In the genomic region with DNA sequence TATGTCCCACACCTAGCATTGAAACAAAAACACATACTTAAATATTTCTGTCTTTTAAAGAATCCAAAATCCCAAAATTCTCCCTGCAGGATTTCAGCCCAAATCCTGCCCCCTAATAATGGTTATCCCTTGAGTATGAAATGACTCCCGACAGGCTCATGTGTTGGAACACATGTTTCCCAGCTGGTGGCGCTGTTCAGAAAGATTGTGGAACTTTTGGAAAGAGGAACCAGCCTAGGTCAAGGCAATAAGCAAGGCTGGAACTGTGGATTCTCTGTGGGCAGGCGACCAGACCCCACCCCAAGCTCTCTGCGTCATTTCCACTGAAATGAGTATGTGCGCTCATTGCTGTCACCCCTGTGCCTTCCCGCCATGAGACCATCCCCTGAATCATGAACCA, we compare ENCODE assay signal across 10 mouse cellular contexts. TPM values are rescaled to one million over a fixed set of nuclear protein-coding genes. Genes with fewer than 3 reads are reported as not detected.
DNase-seq lines count a peak whose midpoint lies in the region; ATAC-seq lines count a peak whose summit lies in the region.
"Had no signal": no experiment of that assay in that cellular context is flagged by ENCODE, and none has a peak within 500 bp of the region (broad histone marks: within the 10 kb centered on the region; RNA-seq: fewer than 3 reads in every experiment).

No protein-coding gene starts in this region.

- H3K27ac ChIP-seq in forebrain, embryonic 14.5 days (ENCODE audit: low read depth, low read length): no peak overlapping the region
- no peak overlapping the region for H3K27ac ChIP-seq in forebrain, embryonic 16.5 days (ENCODE audit: low read length)
- H3K27ac ChIP-seq: limb, embryonic 12.5 days had no signal

- H3K27me3 ChIP-seq in forebrain, embryonic 14.5 days (replicated peaks; ENCODE audit: control insufficient read depth, insufficient read depth, low read length): no peaks in the 10 kb centered on the region
- no peaks in the 10 kb centered on the region for H3K27me3 ChIP-seq in forebrain, embryonic 16.5 days (replicated peaks; ENCODE audit: control insufficient read depth, insufficient read depth, low read length)
- H3K27me3 ChIP-seq in splenic B cell, adult 2 months (ENCODE audit: control insufficient read depth, insufficient read depth, low read length, poor library complexity, severe bottlenecking): no peaks in the 10 kb centered on the region
- H3K27me3 ChIP-seq: limb, embryonic 12.5 days had no signal

- 86% methylated on average over 6 of the region's 6 CpGs for WGBS in forebrain, embryonic 14.5 days
- WGBS in forebrain, embryonic 16.5 days: 86% methylated on average over 6 of the region's 6 CpGs

- no peak overlapping the region for H3K4me2 ChIP-seq in forebrain, embryonic 14.5 days (ENCODE audit: low read length)
- H3K4me2 ChIP-seq in forebrain, embryonic 16.5 days (ENCODE audit: low read length): no peak overlapping the region
- H3K4me2 ChIP-seq: limb, embryonic 12.5 days had no signal

- H3K9me3 ChIP-seq in forebrain, embryonic 14.5 days (replicated peaks; ENCODE audit: control insufficient read depth, low read length): no peaks in the 10 kb centered on the region
- H3K9me3 ChIP-seq in forebrain, embryonic 16.5 days (ENCODE audit: control insufficient read depth, low read length): no peaks in the 10 kb centered on the region
- H3K9me3 ChIP-seq: limb, embryonic 12.5 days had no signal

- no peaks in the 10 kb centered on the region for H3K4me1 ChIP-seq in forebrain, embryonic 14.5 days (ENCODE audit: control insufficient read depth, insufficient read depth, low read length)
- no peaks in the 10 kb centered on the region for H3K4me1 ChIP-seq in forebrain, embryonic 16.5 days (replicated peaks; ENCODE audit: control insufficient read depth, insufficient read depth, low read length)
- H3K4me1 ChIP-seq: limb, embryonic 12.5 days had no signal

- H3K9ac ChIP-seq in forebrain, embryonic 14.5 days (ENCODE audit: low read length): no peak overlapping the region
- no peak overlapping the region for H3K9ac ChIP-seq in forebrain, embryonic 16.5 days (replicated peaks; ENCODE audit: low read depth, low read length)
- H3K9ac ChIP-seq: limb, embryonic 12.5 days had no signal

- ATAC-seq in forebrain, embryonic 14.5 days: no peak
- no peak for ATAC-seq in forebrain, embryonic 16.5 days
- no peak for ATAC-seq in megakaryocyte-erythroid progenitor cell, adult 5-6 weeks (replicated peaks; ENCODE audit: low FRiP score, low TSS enrichment, poor library complexity, severe bottlenecking)
- ATAC-seq: intestine, embryonic 16.5 days had no signal

- peak; percentile 14 for DNase-seq in forebrain, embryonic 14.5 days (ENCODE audit: low spot score)
- peak; percentile 6 to 23 for DNase-seq in lung, adult 18-20 months
- DNase-seq in lung, postnatal 25 days (ENCODE audit: low spot score): no peak
- peak; percentile 34 for DNase-seq in c-Kit-positive CD71-negative TER-119-negative erythroid progenitor cells, embryonic 14.5 days (ENCODE audit: low read depth)
- DNase-seq in splenic B cell, adult 2 months (ENCODE audit: low read depth, low spot score): peak; percentile 32
- DNase-seq in layer of hippocampus, adult 9-11 months: no peak

- H3K36me3 ChIP-seq in forebrain, embryonic 14.5 days (ENCODE audit: control insufficient read depth, insufficient read depth, low read length): peaks cover 35% of the 10 kb centered on the region
- peaks cover 28% of the 10 kb centered on the region for H3K36me3 ChIP-seq in forebrain, embryonic 16.5 days (ENCODE audit: control insufficient read depth, insufficient read depth)
- peaks cover 4% of the 10 kb centered on the region; the same call in 1 of the 2 replicates for H3K36me3 ChIP-seq in splenic B cell, adult 2 months (ENCODE audit: control insufficient read depth, insufficient read depth, low read length, poor library complexity, severe bottlenecking)

- no peak overlapping the region for H3K4me3 ChIP-seq in forebrain, embryonic 14.5 days (ENCODE audit: low read depth, low read length)
- no peak overlapping the region for H3K4me3 ChIP-seq in forebrain, embryonic 16.5 days (replicated peaks; ENCODE audit: low read length)
- H3K4me3 ChIP-seq: limb, embryonic 12.5 days had no signal

RNA-seq across cellular contexts. Expression of a gene that starts 20.1 kb away (rescaled TPM):
- 49.7 and 51.4 TPM in 2 replicates for polyA plus RNA-seq in forebrain, embryonic 14.5 days (2014; fragmentation: Nextera tagmentation; extraction: Ambion mirVana)
- polyA plus RNA-seq in forebrain, embryonic 16.5 days (2015; fragmentation: Nextera tagmentation; extraction: Ambion mirVana): 33.4 and 37.9 TPM in 2 replicates
- 39.0 and 57.0 TPM in 2 replicates for total RNA-seq in megakaryocyte-erythroid progenitor cell, adult 5-6 weeks (2014; fragmentation: Nextera tagmentation)
- total RNA-seq in megakaryocyte-erythroid progenitor cell, adult 5-6 weeks (2017): 29.7 and 52.0 TPM in 2 replicates

RNA-seq across cellular contexts. Expression of a gene that starts 20.3 kb away (rescaled TPM):
- 39.6 and 45.0 TPM in 2 replicates for polyA plus RNA-seq in forebrain, embryonic 14.5 days (2014; fragmentation: Nextera tagmentation; extraction: Ambion mirVana)
- polyA plus RNA-seq in forebrain, embryonic 16.5 days (2015; fragmentation: Nextera tagmentation; extraction: Ambion mirVana): 44.5 and 46.2 TPM in 2 replicates
- 23.8 and 34.0 TPM in 2 replicates for total RNA-seq in megakaryocyte-erythroid progenitor cell, adult 5-6 weeks (2014; fragmentation: Nextera tagmentation)
- 33.0 and 42.8 TPM in 2 replicates for total RNA-seq in megakaryocyte-erythroid progenitor cell, adult 5-6 weeks (2017)

Comparison
In these comparisons a context has a peak if more than half of its experiments do, and no peak if none do; other contexts are left out.
1. DNase-seq: peak in forebrain, embryonic 14.5 days (single experiment), lung, adult 18-20 months (2 of 2), c-Kit-positive CD71-negative TER-119-negative erythroid progenitor cells, embryonic 14.5 days (single experiment) and splenic B cell, adult 2 months (single experiment); none in lung, postnatal 25 days (single experiment) and layer of hippocampus, adult 9-11 months (single experiment).